Mouse (Mus musculus): ENCODE data around the gene Smok2a. TPM values are rescaled to one million over a fixed set of nuclear protein-coding genes. Genes with fewer than 3 reads are reported as not detected.
"Not testable (repeated sequence)": the region's sequence is repeated elsewhere in the genome, so short reads cannot be mapped to it uniquely, and the experiment has no call there.

Gene Smok2a
- polyA plus RNA-seq, 1 experiment from 2014 or later = not detected

- Histone ChIP-seq H3K36me3 (ENCODE audit: control insufficient read depth, insufficient read depth, low read length) (no peaks in the 10 kb centered on the region), H3K9me3 (ENCODE audit: control insufficient read depth, low read length) (peaks cover 24% of the 10 kb centered on the region), H3K4me3 (ENCODE audit: low read length) (no peak overlapping the region), H3K9ac (ENCODE audit: low read depth, low read length) (no peak overlapping the region), H3K27me3 (replicated peaks; ENCODE audit: control insufficient read depth, insufficient read depth, low read length) (no peaks in the 10 kb centered on the region), H3K27ac (ENCODE audit: low read depth, low read length) (no peak overlapping the region), H3K4me1 (ENCODE audit: control insufficient read depth, insufficient read depth, low read depth, low read length) (no peaks in the 10 kb centered on the region), H3K4me2 (ENCODE audit: low read length) (no peak overlapping the region)
- no peak for ATAC-seq
- WGBS = 90% methylated on average over 2 of the region's 2 CpGs
These were observed 14.5 kb upstream of the Smok2a start for GRCm38 (mm10) chr17:13206491-13206890.

GRCm38 (mm10) chr17:13208460-13208859, 12.5 kb upstream of the Smok2a start:
- H3K9ac ChIP-seq (ENCODE audit: low read depth, low read length); H3K36me3 ChIP-seq (ENCODE audit: control insufficient read depth, insufficient read depth, low read length); H3K27ac ChIP-seq (ENCODE audit: low read depth, low read length); H3K4me1 ChIP-seq (ENCODE audit: control insufficient read depth, insufficient read depth, low read depth, low read length); H3K4me3 ChIP-seq (ENCODE audit: low read length); ATAC-seq; H3K27me3 ChIP-seq (replicated peaks; ENCODE audit: control insufficient read depth, insufficient read depth, low read length); H3K4me2 ChIP-seq (ENCODE audit: low read length): not testable (repeated sequence)
- peaks cover 42% of the 10 kb centered on the region for H3K9me3 ChIP-seq (ENCODE audit: control insufficient read depth, low read length)

DNA sequence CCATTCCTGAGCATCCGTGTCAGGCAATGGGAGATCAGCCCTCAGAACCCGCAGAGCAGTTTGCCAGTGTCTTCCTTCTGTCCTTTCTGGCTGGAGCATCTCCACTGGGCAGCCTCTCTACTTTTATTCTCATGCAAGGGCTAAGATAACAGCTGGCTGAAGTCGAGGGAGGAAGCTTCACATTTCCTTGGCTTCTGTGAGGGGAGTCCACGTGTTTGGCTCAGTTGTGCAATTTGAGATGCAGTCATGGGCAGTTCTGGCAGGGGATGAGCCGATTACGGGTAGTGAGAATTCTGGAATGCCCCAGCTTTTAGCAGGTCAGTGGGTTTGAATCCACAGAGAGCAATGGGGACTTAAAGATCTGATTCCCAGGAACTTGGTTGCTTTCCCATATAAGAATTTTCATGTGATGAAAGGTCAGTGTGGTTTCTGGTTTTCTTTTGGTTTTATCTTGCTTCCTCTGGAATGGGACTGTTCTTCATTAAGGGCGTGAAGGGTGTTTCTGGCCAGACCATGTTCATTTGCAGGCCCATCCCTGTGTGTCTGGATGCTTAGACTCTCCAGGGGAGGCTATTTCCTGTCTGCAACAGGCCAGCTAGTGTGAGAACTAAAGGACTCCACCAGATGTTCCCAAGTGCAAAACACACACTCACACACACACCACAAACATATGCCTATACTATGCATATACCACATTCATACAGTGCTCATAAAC, 8.7 kb upstream of the Smok2a start:
- no peak overlapping the region for H3K4me2 ChIP-seq (ENCODE audit: low read length)
- H3K4me1 ChIP-seq (ENCODE audit: control insufficient read depth, insufficient read depth, low read depth, low read length) = no peaks in the 10 kb centered on the region
- 71% methylated on average over 7 of the region's 7 CpGs for WGBS
- no peak overlapping the region for H3K9ac ChIP-seq (ENCODE audit: low read depth, low read length)
- H3K4me3 ChIP-seq (ENCODE audit: low read length) = no peak overlapping the region
- no peaks in the 10 kb centered on the region for H3K36me3 ChIP-seq (ENCODE audit: control insufficient read depth, insufficient read depth, low read length)
- H3K27ac ChIP-seq (ENCODE audit: low read depth, low read length) = no peak overlapping the region
- H3K27me3 ChIP-seq (replicated peaks; ENCODE audit: control insufficient read depth, insufficient read depth, low read length) = no peaks in the 10 kb centered on the region
- no peak for ATAC-seq
- H3K9me3 ChIP-seq (ENCODE audit: control insufficient read depth, low read length) = peaks cover 68% of the 10 kb centered on the region

GRCm38 (mm10) chr17:13214169-13214568, 6.8 kb upstream of the Smok2a start:
- H3K4me3 ChIP-seq (ENCODE audit: low read length) = no peak overlapping the region
- peaks cover 77% of the 10 kb centered on the region for H3K9me3 ChIP-seq (ENCODE audit: control insufficient read depth, low read length)
- no peak overlapping the region for H3K4me2 ChIP-seq (ENCODE audit: low read length)
- no peaks in the 10 kb centered on the region for H3K36me3 ChIP-seq (ENCODE audit: control insufficient read depth, insufficient read depth, low read length)
- H3K27ac ChIP-seq (ENCODE audit: low read depth, low read length) = no peak overlapping the region
- ATAC-seq = no peak
- WGBS = 65% methylated on average over 4 of the region's 4 CpGs
- H3K4me1 ChIP-seq (ENCODE audit: control insufficient read depth, insufficient read depth, low read depth, low read length) = no peaks in the 10 kb centered on the region
- no peak overlapping the region for H3K9ac ChIP-seq (ENCODE audit: low read depth, low read length)
- H3K27me3 ChIP-seq (replicated peaks; ENCODE audit: control insufficient read depth, insufficient read depth, low read length) = no peaks in the 10 kb centered on the region

- H3K36me3 ChIP-seq (ENCODE audit: control insufficient read depth, insufficient read depth, low read length) = no peaks in the 10 kb centered on the region
- no peak overlapping the region for H3K9ac ChIP-seq (ENCODE audit: low read depth, low read length)
- H3K27ac ChIP-seq (ENCODE audit: low read depth, low read length) = no peak overlapping the region
- no peaks in the 10 kb centered on the region for H3K4me1 ChIP-seq (ENCODE audit: control insufficient read depth, insufficient read depth, low read depth, low read length)
- no peak overlapping the region for H3K4me3 ChIP-seq (ENCODE audit: low read length)
- peaks cover 80% of the 10 kb centered on the region for H3K9me3 ChIP-seq (ENCODE audit: control insufficient read depth, low read length)
- no peaks in the 10 kb centered on the region for H3K27me3 ChIP-seq (replicated peaks; ENCODE audit: control insufficient read depth, insufficient read depth, low read length)
- WGBS = 90% methylated on average over 2 of the region's 2 CpGs
- H3K4me2 ChIP-seq (ENCODE audit: low read length) = no peak overlapping the region
- no peak for ATAC-seq
These were observed 5.4 kb upstream of the Smok2a start for GRCm38 (mm10) chr17:13215595-13215994.

GRCm38 (mm10) chr17:13221921-13222320, 933 bp downstream of the Smok2a start:
- not testable (repeated sequence) for H3K27me3 ChIP-seq (replicated peaks; ENCODE audit: control insufficient read depth, insufficient read depth, low read length); H3K4me1 ChIP-seq (ENCODE audit: control insufficient read depth, insufficient read depth, low read depth, low read length); ATAC-seq; H3K9ac ChIP-seq (ENCODE audit: low read depth, low read length); H3K27ac ChIP-seq (ENCODE audit: low read depth, low read length); H3K4me3 ChIP-seq (ENCODE audit: low read length); H3K36me3 ChIP-seq (ENCODE audit: control insufficient read depth, insufficient read depth, low read length); H3K4me2 ChIP-seq (ENCODE audit: low read length)
- H3K9me3 ChIP-seq (ENCODE audit: control insufficient read depth, low read length) = peaks cover 67% of the 10 kb centered on the region
- 85% methylated on average over 2 of the region's 2 CpGs for WGBS

DNA sequence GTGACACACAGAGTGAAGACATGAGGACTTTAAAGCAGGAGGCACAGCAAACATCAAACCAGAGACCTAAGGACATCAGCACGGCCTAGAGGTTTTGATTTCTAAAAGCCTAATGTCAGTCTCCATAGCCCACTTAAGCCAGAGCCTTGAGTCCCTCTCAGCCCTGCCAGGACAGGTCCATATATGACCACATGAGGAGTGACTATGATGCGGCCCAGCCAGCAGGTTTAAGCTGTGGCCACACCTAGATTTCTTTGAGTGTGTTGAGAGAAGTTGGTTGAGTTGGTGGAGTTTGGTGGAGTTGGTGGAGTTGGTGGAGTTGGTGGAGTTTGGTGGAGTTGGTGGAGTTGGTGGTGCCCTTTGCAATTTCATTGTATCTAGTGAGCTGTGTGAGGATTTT, 9.0 kb downstream of the Smok2a start, which contains the start of gene Smok2b:
Gene Smok2b, plus strand, starts transcription at position 301 of the 400 bp plus-strand sequence.
- not testable (repeated sequence) for H3K27ac ChIP-seq (ENCODE audit: low read depth, low read length); H3K4me3 ChIP-seq (ENCODE audit: low read length); ATAC-seq; H3K9ac ChIP-seq (ENCODE audit: low read depth, low read length); H3K36me3 ChIP-seq (ENCODE audit: control insufficient read depth, insufficient read depth, low read length); H3K27me3 ChIP-seq (replicated peaks; ENCODE audit: control insufficient read depth, insufficient read depth, low read length); H3K4me2 ChIP-seq (ENCODE audit: low read length); H3K4me1 ChIP-seq (ENCODE audit: control insufficient read depth, insufficient read depth, low read depth, low read length)
- H3K9me3 ChIP-seq (ENCODE audit: control insufficient read depth, low read length) = peaks cover 65% of the 10 kb centered on the region
- 83% methylated on average over 2 of the region's 2 CpGs for WGBS

GRCm38 (mm10) chr17:13239461-13239860, 18.5 kb downstream of the Smok2a start:
- H3K4me3 ChIP-seq (ENCODE audit: low read length); H3K4me1 ChIP-seq (ENCODE audit: control insufficient read depth, insufficient read depth, low read depth, low read length); ATAC-seq; H3K36me3 ChIP-seq (ENCODE audit: control insufficient read depth, insufficient read depth, low read length); H3K27ac ChIP-seq (ENCODE audit: low read depth, low read length); H3K4me2 ChIP-seq (ENCODE audit: low read length); H3K27me3 ChIP-seq (replicated peaks; ENCODE audit: control insufficient read depth, insufficient read depth, low read length); H3K9ac ChIP-seq (ENCODE audit: low read depth, low read length): not testable (repeated sequence)
- 87% methylated on average over 4 of the region's 4 CpGs for WGBS
- H3K9me3 ChIP-seq (ENCODE audit: control insufficient read depth, low read length) = peaks cover 44% of the 10 kb centered on the region

DNA sequence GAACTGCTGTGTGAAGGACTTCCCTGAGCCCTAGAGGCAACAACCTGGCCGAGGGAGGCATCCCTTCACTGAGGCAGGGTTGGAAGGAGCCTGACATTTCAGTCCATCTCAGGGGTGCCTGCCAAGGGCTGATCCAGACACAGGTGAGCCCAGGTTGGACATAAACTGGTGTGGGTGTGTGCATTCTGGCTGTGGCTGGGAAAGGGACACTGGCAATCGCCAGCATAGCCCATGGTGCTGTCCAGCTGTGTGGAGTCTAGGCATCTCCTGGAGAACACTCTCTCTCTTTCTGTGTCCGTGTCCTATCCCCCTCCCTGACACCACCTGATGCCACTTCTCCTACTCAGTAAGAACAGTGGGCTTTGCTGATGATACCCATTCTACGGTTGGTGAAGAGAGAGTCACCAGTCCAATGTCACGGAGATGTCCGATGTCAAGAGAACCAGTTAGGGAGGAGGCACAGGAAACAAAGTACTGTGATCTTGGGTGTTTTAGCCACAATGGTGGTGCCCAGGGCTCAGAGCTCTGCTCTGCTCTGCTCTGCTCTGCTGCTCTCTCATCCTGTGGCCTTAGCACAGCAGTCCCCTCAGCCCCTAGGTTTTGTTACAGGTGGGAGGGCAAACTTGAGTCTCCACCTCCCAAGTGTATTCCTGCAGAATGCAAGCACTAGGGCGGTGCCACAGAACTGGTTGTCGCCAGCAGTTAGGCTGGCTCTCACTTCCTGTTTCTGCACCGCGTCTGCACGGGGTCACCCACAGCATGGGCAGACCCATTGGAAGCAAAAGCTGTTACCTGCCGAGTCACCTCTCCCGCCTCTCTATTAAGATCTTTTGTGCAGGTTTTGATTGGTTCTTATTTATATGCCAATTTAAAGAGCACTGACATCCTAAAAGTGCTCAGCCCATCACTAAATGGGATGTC, 20.1 kb downstream of the Smok2a start:
- not testable (repeated sequence) for H3K27me3 ChIP-seq (replicated peaks; ENCODE audit: control insufficient read depth, insufficient read depth, low read length); H3K9ac ChIP-seq (ENCODE audit: low read depth, low read length); H3K4me3 ChIP-seq (ENCODE audit: low read length); H3K4me1 ChIP-seq (ENCODE audit: control insufficient read depth, insufficient read depth, low read depth, low read length); H3K4me2 ChIP-seq (ENCODE audit: low read length); ATAC-seq; H3K36me3 ChIP-seq (ENCODE audit: control insufficient read depth, insufficient read depth, low read length); H3K27ac ChIP-seq (ENCODE audit: low read depth, low read length)
- 90% methylated on average over 7 of the region's 13 CpGs for WGBS
- peaks cover 32% of the 10 kb centered on the region for H3K9me3 ChIP-seq (ENCODE audit: control insufficient read depth, low read length)
